Mouse (Mus musculus) CD4-positive, CD25-positive, alpha-beta regulatory T cell (primary cell): ENCODE data around the gene Gm17604. TPM values are rescaled to one million over a fixed set of nuclear protein-coding genes. Genes with fewer than 3 reads are reported as not detected.

Source experiments
- polyA plus RNA-seq: library from polyadenylated mRNA; unstranded; fragments of 100-300 nt; shearing (Covaris generic); gene quantifications from one replicate; pipeline ENCODE4 v1.2.1, GENCODE M21; 2017

The Gm17604 gene
- not detected for polyA plus RNA-seq

DNA sequence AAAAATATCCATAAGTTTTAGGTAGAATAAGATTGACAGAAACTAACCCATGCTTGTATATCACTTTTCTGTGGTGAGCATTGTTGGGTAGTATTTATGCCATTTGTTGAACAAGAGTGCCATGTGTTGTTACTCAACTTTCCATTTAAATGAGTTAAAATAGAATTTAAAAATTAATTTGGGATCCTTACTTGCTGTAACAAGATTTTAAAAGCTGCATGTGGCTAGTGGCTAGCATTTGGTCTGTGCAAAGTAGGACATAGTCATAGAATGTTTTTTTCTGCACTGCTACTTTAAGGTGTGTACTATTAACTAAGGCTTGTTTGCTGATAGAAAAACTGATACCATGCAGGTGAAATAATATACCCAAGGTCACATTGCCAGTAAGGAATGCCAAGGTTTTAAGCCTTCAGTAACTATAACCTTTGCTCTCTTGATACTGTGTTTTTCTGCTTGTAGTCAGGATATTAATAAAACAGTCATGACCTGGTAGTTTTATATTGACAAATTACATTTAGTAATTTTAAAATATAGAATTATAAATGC lies at the start of gene Gm17604:
Gm17604 (minus strand) TSS at position 51 of the 546 bp plus-strand sequence.

DNA sequence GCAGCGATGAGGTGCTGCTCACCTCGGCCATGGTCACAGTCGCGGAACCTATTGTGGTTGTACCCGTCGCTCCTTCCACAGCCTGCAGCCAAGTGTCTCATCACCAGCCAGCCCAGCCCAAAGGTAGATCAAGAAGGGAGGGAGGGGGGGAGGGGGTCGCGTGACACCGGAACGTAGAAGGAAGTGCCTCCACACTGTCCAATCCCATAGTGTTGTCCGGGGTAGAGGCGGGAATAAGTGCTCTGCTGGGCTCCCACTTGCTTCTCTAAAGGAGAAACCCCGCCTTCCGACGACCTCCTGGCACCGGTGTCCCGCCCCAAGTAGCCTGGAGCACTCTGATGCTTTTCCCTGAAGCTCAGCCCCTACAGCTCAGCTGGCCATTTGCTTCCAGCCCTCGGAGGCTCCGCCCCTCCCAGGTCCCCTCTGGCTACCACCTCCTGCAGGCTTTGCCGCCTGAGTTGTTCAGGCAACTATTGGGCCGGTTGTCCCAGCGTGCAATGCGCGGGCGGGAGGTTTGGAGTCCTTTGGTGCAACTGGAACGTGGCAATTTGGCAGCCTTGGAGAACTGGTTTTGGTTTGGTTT lies 24.3 kb downstream of the Gm17604 start, which contains the start of the genes Mospd2 and Fancb:
Mospd2 (minus strand) TSS at position 183 of the 583 bp plus-strand sequence.
Fancb (plus strand) TSS at position 400 of the 583 bp plus-strand sequence.

Other genes starting within 250 kb of the Gm17604 start
- 8.5 TPM for gene Mospd2, start 24.5 kb downstream of the Gm17604 start, polyA plus RNA-seq
- 2.7 TPM for gene Fancb, start 24.2 kb downstream of the Gm17604 start, polyA plus RNA-seq